Mouse (Mus musculus) layer of hippocampus, postnatal 14 days (tissue): ENCODE data around the gene Soat2. TPM values are rescaled to one million over a fixed set of nuclear protein-coding genes. Genes with fewer than 3 reads are reported as not detected.
A peak's percentile ranks its signal among the peaks of the same experiment; 100 is the strongest.

ENCODE experiments used
- DNase-seq, 2 experiments: peaks; one replicate each; pipeline ENCODE4 v3.0.0; 2021 to 2022; ENCODE audit warnings: low spot score in 2 of 2, mixed read lengths in 1 of 2
- total RNA-seq, 2 experiments: library from RNA; stranded (reverse); gene quantifications; 2 replicates each; pipeline ENCODE4 v1.2.3; 2021

Gene Soat2
- total RNA-seq, 2 experiments from 2014 or later: not detected

DNA sequence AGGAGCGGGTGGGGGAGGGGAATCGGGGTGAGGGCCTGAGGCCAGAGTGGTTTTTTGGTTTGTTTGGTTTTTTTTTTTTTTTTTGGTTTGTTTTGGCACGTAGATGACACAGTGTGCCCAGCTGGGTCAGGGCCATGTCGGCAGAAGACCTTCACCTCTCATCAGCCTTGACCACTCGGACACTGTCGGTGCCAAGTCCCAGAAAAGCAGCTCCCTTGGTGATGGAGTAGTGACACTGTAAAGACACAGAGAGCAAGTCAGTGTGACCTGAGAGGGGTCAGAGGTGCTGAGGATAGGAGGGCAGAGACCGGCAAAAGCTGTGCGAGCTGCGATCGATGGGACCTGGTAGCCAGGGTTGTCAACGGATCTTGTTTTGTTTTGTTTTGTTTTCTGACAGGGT lies 35.9 kb downstream of the Soat2 start:
- DNase-seq: no peak

DNA sequence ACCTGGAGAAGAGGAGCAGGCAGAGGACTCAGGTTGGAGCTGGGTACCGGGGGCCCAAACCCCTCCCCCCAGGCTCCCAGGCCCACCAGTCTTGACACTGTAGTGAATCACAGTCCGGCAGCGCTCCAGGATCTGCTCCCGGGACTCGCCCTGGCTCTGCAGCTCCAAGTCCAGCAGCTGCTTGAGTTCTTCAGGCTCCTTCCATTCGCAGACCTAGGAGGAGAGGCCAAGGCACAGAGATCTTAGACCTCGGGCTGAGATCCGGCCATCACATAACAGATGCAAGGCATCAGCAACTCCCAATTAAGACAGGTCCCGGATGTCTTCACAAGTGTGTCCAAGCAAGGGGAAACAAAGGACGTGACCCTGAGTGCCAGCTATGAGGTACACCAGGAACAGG lies 37.8 kb downstream of the Soat2 start:
- DNase-seq: no peak

DNA sequence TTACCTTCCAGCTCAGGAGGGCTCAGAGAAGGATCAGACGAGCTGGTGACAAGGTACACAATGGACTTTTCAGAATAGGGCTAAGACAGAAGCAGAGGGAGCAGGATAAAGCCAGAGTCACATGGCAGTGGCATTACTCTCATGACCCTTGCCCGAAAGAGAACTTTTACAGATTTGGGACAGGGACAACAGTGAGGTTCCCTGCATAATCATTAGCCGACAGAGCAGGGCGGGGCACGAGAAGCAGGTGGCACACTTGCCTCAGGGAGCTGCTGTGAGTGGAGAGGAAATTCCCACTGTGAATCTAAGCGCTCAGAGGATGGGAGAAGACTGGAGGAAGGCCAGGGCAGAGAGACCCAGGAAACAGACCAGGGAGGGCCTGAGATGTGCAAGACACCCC lies 38.6 kb downstream of the Soat2 start:
- no peak for DNase-seq

DNA sequence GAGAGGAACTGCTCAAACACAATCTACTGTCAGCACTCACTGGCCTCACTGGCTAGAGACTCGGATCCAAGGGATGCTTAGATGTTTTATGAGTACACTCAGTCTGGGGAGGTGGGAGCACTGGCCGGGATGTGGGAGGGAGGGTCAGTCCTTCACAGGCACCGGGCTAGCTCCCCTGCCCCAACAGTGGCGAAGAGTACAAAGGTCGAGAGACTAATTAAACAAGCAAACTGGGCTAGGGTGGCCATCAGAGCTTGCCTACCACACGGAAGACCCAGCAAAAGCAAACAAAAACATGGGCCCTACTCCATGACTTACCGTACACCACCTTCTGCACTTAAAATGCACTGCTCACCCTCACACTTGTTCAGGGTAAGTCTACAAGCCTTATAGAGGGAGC lies 41.4 kb downstream of the Soat2 start:
- no peak for DNase-seq

- no peak for DNase-seq
Observed at GRCm38 (mm10) chr15:102192271-102192812, 42.0 kb downstream of the Soat2 start.

DNA sequence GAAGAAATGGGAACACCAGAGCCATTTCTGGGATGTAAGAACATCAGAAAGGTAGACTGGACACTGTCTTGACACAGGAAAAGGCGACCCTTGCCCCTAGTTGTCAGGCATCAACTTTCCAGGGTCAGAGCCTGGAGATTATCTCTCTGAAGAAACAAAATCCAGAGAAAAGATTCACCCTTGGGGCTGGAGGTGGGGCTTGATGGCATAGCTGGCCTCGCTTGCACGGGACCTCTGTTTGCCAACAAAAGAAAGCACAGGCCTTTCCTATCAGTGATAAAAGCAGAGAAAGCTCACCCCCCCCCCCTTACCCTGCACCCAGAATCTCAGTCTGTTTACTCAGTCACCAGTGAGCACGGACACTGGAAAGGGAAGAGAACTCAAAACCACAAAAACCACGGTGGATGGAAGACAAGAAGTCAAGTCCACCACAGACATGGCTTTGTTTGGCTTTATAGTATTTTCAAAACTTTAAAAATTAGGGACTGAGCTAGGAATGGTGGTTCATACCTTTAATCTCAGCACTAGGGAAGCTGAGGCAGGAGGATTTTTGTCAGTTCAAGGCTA lies 42.6 kb downstream of the Soat2 start:
- no peak for DNase-seq

- no peak for DNase-seq
Observed at GRCm38 (mm10) chr15:102193652-102194051, 43.3 kb downstream of the Soat2 start.

GRCm38 (mm10) chr15:102194439-102194838 lies 44.1 kb downstream of the Soat2 start:
- DNase-seq: no peak

GRCm38 (mm10) chr15:102195373-102195772 lies 45.0 kb downstream of the Soat2 start:
- no peak for DNase-seq

GRCm38 (mm10) chr15:102198841-102199240 lies 48.5 kb downstream of the Soat2 start:
- no peak for DNase-seq

- DNase-seq: peak; percentile 90 to 96
Observed at GRCm38 (mm10) chr15:102202971-102203834, 52.9 kb downstream of the Soat2 start, which contains the start of gene Zfp740. TSS of gene Zfp740 (plus strand) at chr15:102203249.

GRCm38 (mm10) chr15:102203835-102204381 lies 53.6 kb downstream of the Soat2 start:
- DNase-seq: peak; percentile 56 to 68

DNA sequence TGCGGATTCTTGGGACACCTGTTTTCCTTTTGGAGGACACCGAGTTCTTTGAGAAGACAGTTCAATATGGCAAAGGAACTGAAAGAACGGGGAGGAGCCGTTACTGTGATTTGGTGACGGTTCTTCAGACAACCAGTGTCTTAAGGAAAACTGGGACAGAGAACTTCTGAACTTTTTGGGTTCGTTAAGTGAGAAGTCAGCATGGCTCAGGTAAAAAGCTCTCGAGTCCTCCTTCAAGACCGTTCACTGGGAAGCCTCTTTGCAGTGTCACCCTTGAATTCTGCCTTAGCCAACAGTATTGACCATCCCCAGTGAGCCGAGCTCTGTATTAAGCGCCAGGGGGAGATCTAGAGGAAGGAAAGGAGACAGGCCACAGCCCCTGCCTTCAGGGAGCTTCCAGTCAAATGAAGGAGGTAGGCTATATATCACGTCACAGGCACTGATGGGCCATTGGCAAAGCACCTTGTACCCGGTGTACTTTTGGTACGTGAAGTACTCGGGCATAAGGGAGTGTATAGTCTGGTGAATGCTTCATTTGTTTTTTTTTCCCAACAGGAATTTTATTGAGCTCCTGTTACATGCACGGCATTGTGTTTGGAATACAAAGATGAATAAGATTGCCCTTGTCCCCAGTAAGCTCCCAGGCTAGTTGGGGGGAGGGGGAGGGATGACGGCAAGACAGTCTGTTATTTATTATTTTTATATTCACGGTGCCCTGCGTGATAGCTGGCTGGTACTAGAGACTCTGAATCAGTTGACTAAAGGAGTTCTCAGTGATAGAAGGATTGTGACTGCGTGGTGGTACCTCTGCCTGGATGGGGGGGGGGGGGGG lies 54.6 kb downstream of the Soat2 start, which contains the start of gene Csad:
Gene Csad (minus strand): TSS at position 51 of the 832 bp plus-strand sequence.
- DNase-seq: peak in 1 of 2 experiments; percentile 41

GRCm38 (mm10) chr15:102205779-102206178 lies 55.5 kb downstream of the Soat2 start:
- peak; percentile 38 to 75 for DNase-seq

GRCm38 (mm10) chr15:102207351-102207750 lies 57.0 kb downstream of the Soat2 start:
- DNase-seq: no peak

DNA sequence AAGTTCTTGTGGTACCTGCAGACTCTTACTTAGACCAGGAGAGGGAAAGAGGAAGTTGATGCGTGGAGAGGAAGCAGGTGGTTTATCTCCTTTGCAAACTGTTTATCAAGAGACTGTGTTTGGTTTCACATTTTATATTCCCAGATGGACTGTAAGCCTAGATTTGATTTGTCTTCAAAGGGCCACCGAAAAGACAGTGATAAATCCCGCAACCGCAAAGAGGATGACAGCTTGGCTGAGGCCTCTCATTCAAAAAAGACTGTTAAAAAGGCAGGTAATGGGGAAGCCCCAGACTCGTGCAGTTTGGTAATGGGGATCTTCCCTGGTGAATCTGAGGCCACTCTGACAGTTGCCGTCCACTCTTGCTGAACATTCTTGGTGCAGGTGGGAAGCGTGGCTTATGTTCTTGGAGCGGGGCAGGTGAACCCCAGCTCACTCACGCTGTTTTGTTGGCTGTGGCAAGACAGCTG lies 57.8 kb downstream of the Soat2 start:
- no peak for DNase-seq

DNA sequence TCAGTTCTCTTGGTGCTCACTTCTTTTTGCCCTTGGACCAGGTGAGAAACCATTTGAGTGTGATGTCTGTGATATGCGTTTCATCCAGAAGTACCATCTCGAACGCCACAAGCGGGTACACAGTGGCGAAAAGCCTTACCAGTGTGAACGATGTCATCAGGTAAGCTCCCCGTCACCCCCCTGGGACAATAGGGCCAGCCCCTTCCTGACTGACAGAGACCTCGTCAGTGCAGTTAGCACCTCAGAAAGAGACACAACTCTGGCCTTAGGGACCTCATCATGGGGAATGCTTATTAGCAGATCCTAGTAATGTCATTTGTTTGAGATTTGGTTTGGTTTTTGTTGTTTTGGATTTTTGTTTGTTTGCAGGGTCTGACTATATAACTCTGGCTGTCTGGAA lies 58.8 kb downstream of the Soat2 start:
- DNase-seq: no peak

DNA sequence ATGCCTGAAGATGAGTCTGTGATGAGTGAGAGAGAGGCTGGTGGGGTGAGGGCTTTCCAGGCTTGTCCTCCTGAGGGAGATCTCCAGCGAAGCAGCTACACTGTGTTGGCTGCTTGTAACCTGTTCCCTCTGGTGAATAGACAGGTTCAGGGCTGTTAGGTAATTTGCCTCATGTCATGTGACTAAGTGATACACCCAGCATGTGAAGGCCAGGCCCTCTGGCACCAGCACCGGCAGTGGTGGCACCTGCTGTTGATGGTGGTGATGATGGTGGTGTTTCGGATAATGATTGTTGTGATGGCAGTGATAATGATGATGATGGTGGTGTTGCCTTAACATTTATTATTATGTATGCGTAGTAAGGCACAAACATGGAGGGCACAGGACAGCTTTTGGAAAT lies 60.5 kb downstream of the Soat2 start:
- DNase-seq: no peak

DNA sequence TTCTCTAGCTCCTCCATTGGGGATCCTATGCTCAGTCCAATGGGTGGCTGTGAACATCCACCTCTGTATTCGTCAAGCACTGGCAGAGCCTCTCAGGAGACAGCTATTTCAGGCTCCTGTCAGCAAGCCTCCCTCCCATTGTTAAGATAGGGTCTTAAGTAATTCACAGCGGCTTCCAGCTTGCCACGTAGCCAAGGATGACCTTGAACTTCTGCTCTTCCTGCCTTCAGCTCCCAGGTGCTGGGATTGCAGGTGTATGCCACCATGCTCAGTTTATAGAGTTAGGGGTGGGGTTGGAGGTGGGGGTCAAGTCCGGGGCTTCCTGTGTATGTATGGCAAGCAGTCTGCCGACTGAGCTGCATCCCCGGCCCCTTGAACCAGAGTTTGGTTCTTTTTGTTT lies 61.6 kb downstream of the Soat2 start:
- no peak for DNase-seq
